Mouse (Mus musculus) CH12.LX (cell line): ENCODE data around the gene Tubb5. TPM values are rescaled to one million over a fixed set of nuclear protein-coding genes. Genes with fewer than 3 reads are reported as not detected.

Source experiments
- DNase-seq: peaks from one replicate; pipeline ENCODE4 v3.0.0-alpha.2; 2013; ENCODE audit errors: extremely low read depth
- H3K27ac ChIP-seq: 2 replicates; pipeline ENCODE4 v1.5.1; 2012; ENCODE audit warnings: low read depth, mild to moderate bottlenecking, control low read depth, moderate library complexity; ENCODE audit not compliant: insufficient read depth
- H3K27me3 ChIP-seq: replicated peaks from 2 replicates; pipeline ENCODE3; 2012; ENCODE audit warnings: inconsistent platforms
- H3K36me3 ChIP-seq, 2 experiments: replicated peaks in 1 of 2; 2 replicates each; pipeline versions ENCODE3 to v1.6.1; 2012; ENCODE audit warnings: inconsistent platforms in 1 of 2, low read length in 1 of 2, mild to moderate bottlenecking in 1 of 2, mixed read lengths in 1 of 2, moderate library complexity in 1 of 2; ENCODE audit not compliant: control insufficient read depth in 1 of 2, insufficient read depth in 1 of 2
- H3K4me1 ChIP-seq, 2 experiments: 2 replicates each; pipeline ENCODE4 v1.6.1; 2012; ENCODE audit warnings: inconsistent platforms in 1 of 2, moderate library complexity in 1 of 2; ENCODE audit not compliant: insufficient read depth in 2 of 2, control insufficient read depth in 1 of 2
- H3K4me2 ChIP-seq: 2 replicates; pipeline ENCODE4 v1.6.1; 2012; ENCODE audit warnings: low read depth, mild to moderate bottlenecking, control low read depth; ENCODE audit not compliant: poor library complexity, insufficient read depth, severe bottlenecking
- H3K4me3 ChIP-seq, 3 experiments: fragments of 150-350 bp in 1 of 3; sonication (generic) in 1 of 3; replicated peaks in 1 of 3; 2 replicates each; pipeline versions ENCODE3 to v1.5.1; 2011 to 2012; ENCODE audit warnings: low read depth in 2 of 3, low read length in 2 of 3, mild to moderate bottlenecking in 2 of 3, moderate library complexity in 2 of 3, control low read depth in 1 of 3, improper control_type of control experiment in 1 of 3, inconsistent platforms in 1 of 3, mixed read lengths in 1 of 3; ENCODE audit not compliant: poor library complexity in 1 of 3
- H3K79me2 ChIP-seq: replicated peaks from 2 replicates; pipeline ENCODE4 v1.6.1; 2012; ENCODE audit warnings: mild to moderate bottlenecking, moderate library complexity; ENCODE audit not compliant: control insufficient read depth, poor library complexity, insufficient read depth, severe bottlenecking; ENCODE audit errors: extremely low read depth
- H3K9ac ChIP-seq: 2 replicates; pipeline ENCODE4 v1.6.1; 2012; ENCODE audit warnings: low read depth, mild to moderate bottlenecking, control low read depth, moderate library complexity; ENCODE audit not compliant: insufficient read depth
- H3K9me3 ChIP-seq: replicated peaks from 2 replicates; pipeline ENCODE3; 2012; ENCODE audit warnings: low read length, inconsistent platforms, mixed read lengths
- BHLHE40 ChIP-seq: IDR thresholded peaks from 2 replicates; pipeline ENCODE4 v1.6.1; 2011; ENCODE audit warnings: mild to moderate bottlenecking, low read depth, low read length, improper control_type of control experiment
- CHD1 ChIP-seq: IDR thresholded peaks from 2 replicates; pipeline ENCODE4 v1.6.1; 2012; ENCODE audit warnings: low read depth, low read length, improper control_type of control experiment, inconsistent platforms
- CHD2 ChIP-seq: IDR thresholded peaks from 2 replicates; pipeline ENCODE4 v1.6.1; 2011; ENCODE audit warnings: low read length, improper control_type of control experiment
- CTCF ChIP-seq, 2 experiments: IDR thresholded peaks in 1 of 2; conservative IDR thresholded peaks in 1 of 2; 2 replicates each; pipeline ENCODE4 v1.5.1; 2011 to 2012; ENCODE audit warnings: low read depth in 2 of 2, low read length in 2 of 2, improper control_type of control experiment in 1 of 2, inconsistent platforms in 1 of 2, mild to moderate bottlenecking in 1 of 2, moderate library complexity in 1 of 2
- E2F4 ChIP-seq: IDR thresholded peaks from 2 replicates; pipeline ENCODE4 v1.6.1; 2011; ENCODE audit warnings: low read depth, low read length, improper control_type of control experiment; ENCODE audit not compliant: insufficient replicate concordance
- ETS1 ChIP-seq: conservative IDR thresholded peaks from 2 replicates; pipeline ENCODE4 v1.6.1; 2012; ENCODE audit warnings: low read depth, mild to moderate bottlenecking, inconsistent platforms, low read length, improper control_type of control experiment, moderate library complexity
- GABPA ChIP-seq: IDR thresholded peaks from 2 replicates; pipeline ENCODE4 v1.6.1; 2012; ENCODE audit warnings: low read depth, low read length, improper control_type of control experiment, inconsistent platforms; ENCODE audit not compliant: insufficient replicate concordance
- HCFC1 ChIP-seq: IDR thresholded peaks from 2 replicates; pipeline ENCODE4 v1.6.1; 2012; ENCODE audit warnings: low read depth, mild to moderate bottlenecking, inconsistent platforms, low read length, improper control_type of control experiment
- IRF4 ChIP-seq: IDR thresholded peaks from 2 replicates; pipeline ENCODE4 v1.6.1; 2014; ENCODE audit warnings: low read depth, mild to moderate bottlenecking, inconsistent platforms, low read length, improper control_type of control experiment
- JUN ChIP-seq: IDR thresholded peaks from 2 replicates; pipeline ENCODE4 v1.6.1; 2011; ENCODE audit warnings: low read depth, mild to moderate bottlenecking, low read length, improper control_type of control experiment, moderate library complexity; ENCODE audit not compliant: insufficient read depth
- JUND ChIP-seq: conservative IDR thresholded peaks from 2 replicates; pipeline ENCODE4 v1.6.1; 2011; ENCODE audit warnings: low read depth, low read length, improper control_type of control experiment
- KAT2A ChIP-seq: IDR thresholded peaks from 2 replicates; pipeline ENCODE4 v1.6.1; 2012; ENCODE audit warnings: low read length, improper control_type of control experiment, inconsistent platforms; ENCODE audit not compliant: insufficient replicate concordance
- MAFK ChIP-seq: IDR thresholded peaks from 2 replicates; pipeline ENCODE4 v1.6.1; 2011; ENCODE audit warnings: low read length, improper control_type of control experiment; ENCODE audit not compliant: insufficient replicate concordance
- MAX ChIP-seq: IDR thresholded peaks from 2 replicates; pipeline ENCODE4 v1.6.1; 2011; ENCODE audit warnings: low read length, improper control_type of control experiment
- MAZ ChIP-seq: IDR thresholded peaks from 2 replicates; pipeline ENCODE4 v1.6.1; 2012; ENCODE audit warnings: low read depth, mild to moderate bottlenecking, inconsistent platforms, low read length, improper control_type of control experiment, moderate library complexity
- MEF2A ChIP-seq: IDR thresholded peaks from 2 replicates; pipeline ENCODE4 v1.6.1; 2014; ENCODE audit warnings: low read depth, mild to moderate bottlenecking, inconsistent platforms, low read length, improper control_type of control experiment, borderline replicate concordance
- MXI1 ChIP-seq: IDR thresholded peaks from 2 replicates; pipeline ENCODE4 v1.6.1; 2011; ENCODE audit warnings: mild to moderate bottlenecking, low read depth, low read length, improper control_type of control experiment
- MYC ChIP-seq: IDR thresholded peaks from 2 replicates; pipeline ENCODE4 v1.6.1; 2011; ENCODE audit warnings: low read depth, mild to moderate bottlenecking, improper control_type of control experiment, low read length
- NELFE ChIP-seq: IDR thresholded peaks from 2 replicates; pipeline ENCODE4 v1.6.1; 2011; ENCODE audit warnings: low read depth, low read length, improper control_type of control experiment
- NRF1 ChIP-seq: IDR thresholded peaks from 2 replicates; pipeline ENCODE4 v1.6.1; 2014; ENCODE audit warnings: low read depth, mild to moderate bottlenecking, inconsistent platforms, low read length, improper control_type of control experiment, moderate library complexity
- PAX5 ChIP-seq: IDR thresholded peaks from 2 replicates; pipeline ENCODE4 v1.6.1; 2012; ENCODE audit warnings: low read length, inconsistent platforms, mixed read lengths
- POLR2A ChIP-seq: IDR thresholded peaks from 2 replicates; pipeline ENCODE4 v1.6.1; 2011; ENCODE audit warnings: low read depth, mild to moderate bottlenecking, improper control_type of control experiment, low read length
- POLR2AphosphoS2 ChIP-seq: IDR thresholded peaks from 2 replicates; pipeline ENCODE4 v1.6.1; 2011; ENCODE audit warnings: low read depth, low read length, improper control_type of control experiment
- RAD21 ChIP-seq: IDR thresholded peaks from 2 replicates; pipeline ENCODE4 v1.6.1; 2011; ENCODE audit warnings: low read depth, mild to moderate bottlenecking, low read length, improper control_type of control experiment, moderate library complexity
- SIN3A ChIP-seq: IDR thresholded peaks from 2 replicates; pipeline ENCODE4 v1.6.1; 2012; ENCODE audit warnings: low read length, improper control_type of control experiment, inconsistent platforms
- SMC3 ChIP-seq: IDR thresholded peaks from 2 replicates; pipeline ENCODE4 v1.6.1; 2011; ENCODE audit warnings: low read depth, low read length, improper control_type of control experiment
- TBP ChIP-seq: conservative IDR thresholded peaks from 2 replicates; pipeline ENCODE4 v1.6.1; 2011; ENCODE audit warnings: low read depth, low read length, improper control_type of control experiment
- TCF12 ChIP-seq: IDR thresholded peaks from 2 replicates; pipeline ENCODE4 v1.6.1; 2014; ENCODE audit warnings: low read depth, mild to moderate bottlenecking, inconsistent platforms, low read length, improper control_type of control experiment
- UBTF ChIP-seq: IDR thresholded peaks from 2 replicates; pipeline ENCODE4 v1.6.1; 2012; ENCODE audit warnings: low read depth, mild to moderate bottlenecking, inconsistent platforms, low read length, improper control_type of control experiment, moderate library complexity
- USF1 ChIP-seq: IDR thresholded peaks from 2 replicates; pipeline ENCODE4 v1.6.1; 2014; ENCODE audit warnings: low read depth, mild to moderate bottlenecking, inconsistent platforms, low read length, improper control_type of control experiment
- USF2 ChIP-seq: conservative IDR thresholded peaks from 2 replicates; pipeline ENCODE4 v1.6.1; 2011; ENCODE audit warnings: low read depth, low read length, improper control_type of control experiment
- ZMIZ1 ChIP-seq: IDR thresholded peaks from 2 replicates; pipeline ENCODE4 v1.6.1; 2012; ENCODE audit warnings: low read depth, mild to moderate bottlenecking, inconsistent platforms, low read length, improper control_type of control experiment
- ZNF384 ChIP-seq: IDR thresholded peaks from 2 replicates; pipeline ENCODE4 v1.6.1; 2012; ENCODE audit warnings: low read depth, low read length, improper control_type of control experiment, inconsistent platforms
- dilution Hi-C: fragments of 300-500 bp; cut with MboI; formaldehyde crosslinking; loops from 2 replicates; pipeline ENCODE4 v1.14.3; 2020; ENCODE audit warnings: low sequenced_read_pairs; ENCODE audit not compliant: extremely low pct_unique_long_range_greater_than_20kb, extremely low pct_ligation_motif_present
- in situ Hi-C: fragments of 300-500 bp; cut with MboI; formaldehyde crosslinking; loops from 3 replicates; pipeline ENCODE4 v1.14.3; 2019; ENCODE audit warnings: low sequenced_read_pairs, low pct_ligation_motif_present, low pct_unique_long_range_greater_than_20kb, mixed read lengths
- polyA plus RNA-seq: library from polyadenylated mRNA; unstranded; fragments of >175 nt; gene quantifications from 2 replicates; pipeline ENCODE4 v1.2.1, GENCODE M21; 2012; ENCODE audit warnings: low read depth; ENCODE audit not compliant: insufficient read length
- total RNA-seq, 2 experiments: library from RNA; depleted of rRNA; stranded (reverse); fragments of 300-350 nt in 1 of 2; fragments of >200 nt in 1 of 2; gene quantifications; 2 replicates each; pipeline ENCODE4 v1.2.3; 2012 to 2014

The Tubb5 gene
- total and polyA plus RNA-seq, 3 experiments: 1,014 to 1,121 (median 1,053) TPM

DNA sequence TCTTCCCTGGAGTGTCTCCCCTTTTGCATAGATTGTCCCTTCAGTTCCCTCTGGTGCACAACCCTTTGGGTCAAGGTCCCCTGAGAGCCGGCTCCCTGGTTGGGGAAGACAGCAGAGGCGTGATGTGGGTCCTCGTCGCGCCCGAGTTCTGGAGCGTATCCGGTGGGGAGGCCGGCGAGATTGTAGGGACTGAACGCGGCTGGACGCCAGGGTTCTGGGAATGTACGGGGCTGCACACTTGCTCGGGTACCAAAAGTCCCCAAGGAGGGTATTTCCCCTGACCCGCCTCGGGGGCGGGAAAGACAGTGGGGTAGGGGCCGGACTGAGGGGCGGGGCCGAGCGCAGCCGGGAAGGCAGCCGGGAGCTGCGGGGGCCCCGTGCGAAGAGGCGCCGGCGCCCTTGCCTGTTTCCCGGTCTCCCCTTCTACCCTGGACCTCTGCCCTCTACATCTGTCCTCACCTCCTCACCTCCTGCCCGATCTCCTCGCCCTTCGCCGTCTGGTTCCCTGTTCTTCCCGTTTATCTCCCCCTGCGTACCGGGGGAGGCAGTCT lies 28.2 kb upstream of the Tubb5 start (continued):
- TF ChIP-seq MEF2A: no peak; the same call in 1 of the 2 replicates
- peak; percentile 63; the same call in 1 of the 2 replicates for TF ChIP-seq ZMIZ1
- TF ChIP-seq SMC3: no peak
- no peak for TF ChIP-seq NRF1
- no peak for TF ChIP-seq JUND
- TF ChIP-seq CHD2: no peak; the same call in none of the 2 replicates
- peak; percentile 24; the same call in 1 of the 2 replicates for TF ChIP-seq MAZ

DNA sequence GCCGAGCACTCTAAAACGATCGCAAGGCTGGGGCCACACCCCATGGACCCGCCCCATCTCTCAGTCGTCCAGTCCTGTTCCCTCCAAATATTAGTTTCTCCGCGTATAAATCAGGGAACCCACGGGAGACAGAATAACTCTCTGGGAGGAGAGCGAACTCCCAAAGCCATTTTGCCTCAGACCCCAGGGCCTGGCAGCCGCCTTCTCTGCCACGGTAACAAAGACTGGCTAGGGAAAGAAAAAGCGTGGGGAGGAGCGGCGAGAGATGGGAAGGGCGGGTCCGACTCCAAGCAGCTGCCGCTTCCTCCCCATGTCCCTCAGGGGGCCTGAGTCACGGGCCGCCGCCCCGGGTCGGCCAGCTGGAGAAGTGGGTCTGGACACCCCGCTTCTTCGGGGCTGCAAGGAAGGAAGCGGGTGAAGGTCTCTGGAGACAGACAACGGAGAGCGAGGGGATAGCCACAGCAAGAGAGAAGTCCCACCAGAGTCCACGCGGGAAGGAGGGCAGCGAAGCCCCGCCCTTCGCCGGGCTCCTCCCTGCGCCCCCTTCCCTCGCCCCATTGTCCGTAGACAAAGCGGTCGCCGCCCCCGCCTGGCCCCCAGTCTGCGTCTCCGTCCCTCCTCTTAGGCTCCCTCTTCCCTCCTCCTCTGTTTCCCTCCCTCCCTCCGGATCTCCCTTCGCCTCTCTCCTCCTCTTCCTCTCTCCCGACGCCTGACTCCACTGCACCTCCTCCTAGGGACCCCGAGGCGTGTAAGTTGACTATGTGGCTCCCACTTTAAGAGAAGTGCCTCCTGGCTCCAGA lies 27.6 kb upstream of the Tubb5 start, which contains the start of gene Ppp1r18:
Ppp1r18 (plus strand) TSS at position 113 of the 800 bp plus-strand sequence.
- dilution Hi-C loops: no loop called here
- no peaks in the 10 kb centered on the region for H3K27me3 ChIP-seq
- in situ Hi-C loops: loop anchor here (10.0 kb wide), 1 partner anchor 131 kb away; no protein-coding TSS in a partner anchor
- H3K4me2 ChIP-seq: peak within 1 kb of the TSS; percentile 91
- no peaks in the 10 kb centered on the region for H3K9me3 ChIP-seq
- peak within 1 kb of the TSS; percentile 63 to 99 (median 74) for H3K4me3 ChIP-seq
- H3K9ac ChIP-seq: peak within 1 kb of the TSS; percentile 69
- H3K4me1 ChIP-seq: peaks cover 0 to 20% of the 10 kb centered on the region in 2 experiments; a peak in 2 of 4 replicates
- H3K27ac ChIP-seq: peak within 1 kb of the TSS; percentile 74
- peak; percentile 59 for DNase-seq
- peaks cover 24% of the 10 kb centered on the region for H3K79me2 ChIP-seq
- peaks cover 0 to 1% of the 10 kb centered on the region in 2 experiments for H3K36me3 ChIP-seq
- no peak; the same call in 1 of the 2 replicates for TF ChIP-seq CHD2
- no peak; the same call in 1 of the 2 replicates for TF ChIP-seq POLR2AphosphoS2
- peak; percentile 54 for TF ChIP-seq ETS1
- TF ChIP-seq MAFK: no peak
- TF ChIP-seq JUND: no peak
- TF ChIP-seq MAX: peak; percentile 61
- TF ChIP-seq USF2: no peak
- TF ChIP-seq JUN: no peak
- no peak for TF ChIP-seq CTCF (conservative IDR thresholded peaks at IDR 0.05 in 1 of 2, IDR thresholded peaks at IDR 0.05 in 1 of 2; ENCODE audit: low read depth in 2 of 2, low read length in 2 of 2)
- TF ChIP-seq POLR2A: 0 out of 2 replicates have a peak, but pooled peaks have one; percentile 36
- TF ChIP-seq TBP: no peak
- TF ChIP-seq CHD1: no peak
- TF ChIP-seq BHLHE40: peak; percentile 85
- no peak for TF ChIP-seq PAX5
- TF ChIP-seq NELFE: peak; percentile 47; the same call in 1 of the 2 replicates
- peak; percentile 61; the same call in 1 of the 2 replicates for TF ChIP-seq SIN3A
- no peak for TF ChIP-seq GABPA
- no peak for TF ChIP-seq NRF1
- peak; percentile 15; the same call in 1 of the 2 replicates for TF ChIP-seq IRF4
- no peak for TF ChIP-seq USF1
- TF ChIP-seq KAT2A: no peak
- TF ChIP-seq RAD21: no peak
- TF ChIP-seq MYC: 0 out of 2 replicates have a peak, but pooled peaks have one; percentile 35
- TF ChIP-seq TCF12: peak; percentile 50; the same call in 1 of the 2 replicates
- TF ChIP-seq E2F4: no peak
- TF ChIP-seq ZMIZ1: no peak; the same call in 1 of the 2 replicates
- TF ChIP-seq MXI1: peak; percentile 74; the same call in 1 of the 2 replicates
- TF ChIP-seq MAZ: no peak
- no peak for TF ChIP-seq ZNF384
- TF ChIP-seq MEF2A: no peak; the same call in 1 of the 2 replicates
- no peak; the same call in 1 of the 2 replicates for TF ChIP-seq HCFC1
- no peak for TF ChIP-seq UBTF
